Mouse (Mus musculus) cortical plate, adult 2 months (tissue): ENCODE data around the gene 1810046K07Rik.

ENCODE experiments used
- CTCF ChIP-seq: fragments of 200-500 bp; IDR thresholded peaks from 2 replicates; pipeline ENCODE4 v1.5.1; 2011; ENCODE audit warnings: mild to moderate bottlenecking, control low read depth, low read length; ENCODE audit not compliant: insufficient read depth; ENCODE audit errors: extremely low read depth
- POLR2A ChIP-seq: fragments of 200-500 bp; IDR thresholded peaks from 2 replicates; pipeline ENCODE4 v1.6.1; 2011; ENCODE audit warnings: mild to moderate bottlenecking, low read length, control low read depth; ENCODE audit not compliant: insufficient read depth; ENCODE audit errors: extremely low read depth

DNA sequence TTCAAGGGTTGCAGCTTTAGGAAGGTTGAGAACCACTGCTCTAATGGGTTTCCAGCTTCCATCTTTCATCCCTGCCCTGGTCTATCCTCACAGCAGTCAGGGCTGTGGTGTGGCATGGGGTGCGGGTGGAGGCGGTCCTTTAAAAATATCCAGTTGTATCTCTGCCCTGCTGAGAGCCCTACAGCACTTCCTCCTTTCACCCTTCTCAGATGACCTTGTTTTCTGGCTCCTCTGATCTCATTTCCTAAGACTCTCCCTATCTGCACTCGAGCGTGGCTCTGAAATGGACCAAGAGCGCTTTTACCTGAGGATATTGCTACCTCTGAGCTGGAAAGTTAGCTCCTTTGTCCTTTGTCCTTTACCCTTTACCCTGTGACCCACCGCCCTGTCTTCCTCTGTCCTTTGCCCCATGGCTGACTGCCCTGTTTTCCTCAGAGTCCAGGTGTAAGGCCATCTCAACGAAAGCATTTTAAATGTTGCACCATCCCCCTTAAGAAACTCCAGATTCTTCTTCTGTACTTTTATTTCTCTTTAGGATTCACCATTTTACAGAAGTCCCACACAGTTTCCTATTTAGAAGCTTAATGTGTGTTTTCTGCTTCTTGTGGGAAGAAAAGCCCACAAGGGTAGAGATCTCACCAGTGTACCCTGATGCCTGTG, 4.2 kb downstream of the 1810046K07Rik start:
- TF ChIP-seq CTCF (no peak), POLR2A (no peak)
